Mouse (Mus musculus) liver, embryonic 11.5 days (tissue): Measurements from ENCODE around the gene 4930579G24Rik. TPM values are rescaled to one million over a fixed set of nuclear protein-coding genes. Genes with fewer than 3 reads are reported as not detected.

ENCODE experiments used
- ATAC-seq: fragments of 200-750 bp; cut with Nextera tagmentation; replicated peaks from 2 replicates; pipeline ENCODE4 v1.8.0; 2017; ENCODE audit warnings: moderate number of reproducible peaks, mild to moderate bottlenecking, moderate TSS enrichment, moderate library complexity; ENCODE audit not compliant: low FRiP score
- DNase-seq: peaks from one replicate; pipeline ENCODE4 v3.0.0-alpha.2; 2017; ENCODE audit warnings: low spot score
- H3K27ac ChIP-seq: fragments of 300-500 bp; sonication (generic); 2 replicates; pipeline ENCODE4 v1.5.1; 2014; ENCODE audit warnings: mild to moderate bottlenecking, low read depth, low read length, control low read depth
- H3K27me3 ChIP-seq: fragments of 300-500 bp; sonication (generic); replicated peaks from 2 replicates; pipeline ENCODE4 v1.6.1; 2014; ENCODE audit warnings: low read length, mixed read lengths; ENCODE audit not compliant: control insufficient read depth, insufficient read depth
- H3K36me3 ChIP-seq: fragments of 300-500 bp; sonication (generic); 2 replicates; pipeline ENCODE4 v1.6.1; 2014; ENCODE audit warnings: mild to moderate bottlenecking, low read length, moderate library complexity, mixed read lengths; ENCODE audit not compliant: control insufficient read depth, insufficient read depth
- H3K4me1 ChIP-seq: fragments of 300-500 bp; sonication (generic); replicated peaks from 2 replicates; pipeline ENCODE4 v1.6.1; 2014; ENCODE audit warnings: low read length, mixed read lengths; ENCODE audit not compliant: control insufficient read depth, insufficient read depth
- H3K4me2 ChIP-seq: fragments of 300-500 bp; sonication (generic); 2 replicates; pipeline ENCODE4 v1.6.1; 2014; ENCODE audit warnings: mild to moderate bottlenecking, control low read depth, moderate library complexity
- H3K4me3 ChIP-seq: fragments of 300-500 bp; sonication (generic); 2 replicates; pipeline ENCODE4 v1.5.1; 2014; ENCODE audit warnings: low read depth, low read length, control low read depth
- H3K9ac ChIP-seq: fragments of 300-500 bp; sonication (generic); 2 replicates; pipeline ENCODE4 v1.6.1; 2014; ENCODE audit warnings: low read depth, low read length, control low read depth
- H3K9me3 ChIP-seq: fragments of 300-500 bp; sonication (generic); 2 replicates; pipeline ENCODE4 v1.6.1; 2016; ENCODE audit warnings: low read length, inconsistent platforms, mixed read lengths; ENCODE audit not compliant: control insufficient read depth
- WGBS: fragments of 180-500 bp; shearing (Covaris S2); extraction: QIAGEN DNeasy Blood & Tissue Kit; methylation state at CpG from one replicate; pipeline ENCODE4 v1.1.7; 2014; 5-methylcytosine and 5-hydroxymethylcytosine counted together
- polyA plus RNA-seq: library from polyadenylated mRNA; unstranded; fragments of >200 nt; fragmentation: Nextera tagmentation; extraction: Ambion mirVana; gene quantifications from 2 replicates; pipeline ENCODE4 v1.2.1, GENCODE M21; 2014

Gene 4930579G24Rik
- polyA plus RNA-seq, 1 experiment from 2014 or later, result 29.0 TPM

- ATAC-seq (no peak), DNase-seq (no peak)
- Histone ChIP-seq H3K4me3 (no peak overlapping the region), H3K4me2 (no peak overlapping the region), H3K9ac (no peak overlapping the region), H3K27me3 (no peaks in the 10 kb centered on the region), H3K4me1 (no peaks in the 10 kb centered on the region), H3K36me3 (peaks cover 24% of the 10 kb centered on the region), H3K27ac (no peak overlapping the region), H3K9me3 (no peaks in the 10 kb centered on the region)
- 86% methylated on average over 2 of the region's 2 CpGs for WGBS
Observed at GRCm38 (mm10) chr3:79609886-79610285, 19.0 kb upstream of the 4930579G24Rik start.

- Histone ChIP-seq H3K4me1 (peaks cover 5% of the 10 kb centered on the region; the same call in 1 of the 2 replicates), H3K36me3 (peaks cover 3% of the 10 kb centered on the region; the same call in 1 of the 2 replicates), H3K27me3 (no peaks in the 10 kb centered on the region), H3K9me3 (no peaks in the 10 kb centered on the region), H3K9ac (no peak overlapping the region; the same call in 1 of the 2 replicates), H3K27ac (no peak overlapping the region), H3K4me3 (peak overlapping the region; percentile 80), H3K4me2 (peak overlapping the region; percentile 58)
- DNase-seq (no peak), ATAC-seq (no peak)
- 27% methylated on average over 10 of the region's 10 CpGs for WGBS
Observed at GRCm38 (mm10) chr3:79627484-79628181, 1.2 kb upstream of the 4930579G24Rik start.

- no peak for DNase-seq
- H3K36me3 ChIP-seq, result peaks cover 7% of the 10 kb centered on the region; the same call in 1 of the 2 replicates
- H3K27me3 ChIP-seq, result no peaks in the 10 kb centered on the region
- peak overlapping the region; percentile 60 for H3K27ac ChIP-seq
- peak overlapping the region; percentile 65 for H3K9ac ChIP-seq
- peaks cover 5% of the 10 kb centered on the region; the same call in 1 of the 2 replicates for H3K4me1 ChIP-seq
- peak overlapping the region; percentile 80 for H3K4me3 ChIP-seq
- 1% methylated on average over 9 of the region's 9 CpGs for WGBS
- no peaks in the 10 kb centered on the region for H3K9me3 ChIP-seq
- H3K4me2 ChIP-seq, result peak overlapping the region; percentile 58
- no peak; the same call in 1 of the 2 replicates for ATAC-seq
Observed at GRCm38 (mm10) chr3:79628182-79628560, 708 bp upstream of the 4930579G24Rik start.

- H3K36me3 ChIP-seq, result peaks cover 11% of the 10 kb centered on the region
- H3K9ac ChIP-seq, result peak within 1 kb of the TSS; percentile 86
- peak within 1 kb of the TSS; percentile 83 for H3K4me2 ChIP-seq
- H3K4me1 ChIP-seq, result peaks cover 5% of the 10 kb centered on the region; the same call in 1 of the 2 replicates
- no peaks in the 10 kb centered on the region for H3K27me3 ChIP-seq
- DNase-seq (peak; percentile 61), ATAC-seq (peak; percentile 24)
- no peaks in the 10 kb centered on the region; the same call in 1 of the 2 replicates for H3K9me3 ChIP-seq
- H3K27ac ChIP-seq, result peak within 1 kb of the TSS; percentile 67
- peak within 1 kb of the TSS; percentile 80 for H3K4me3 ChIP-seq
- WGBS, result 2% methylated on average over 11 of the region's 11 CpGs
Observed at GRCm38 (mm10) chr3:79629416-79629730, 494 bp downstream of the 4930579G24Rik start, which contains the start of gene Etfdh. Gene Etfdh, minus strand, starts transcription at chr3:79629500.

GRCm38 (mm10) chr3:79652129-79652528 is 23.2 kb downstream of the 4930579G24Rik start:
- Histone ChIP-seq H3K4me3 (no peak overlapping the region), H3K9me3 (no peaks in the 10 kb centered on the region), H3K4me1 (no peaks in the 10 kb centered on the region), H3K27ac (no peak overlapping the region), H3K4me2 (no peak overlapping the region), H3K9ac (no peak overlapping the region), H3K36me3 (no peaks in the 10 kb centered on the region), H3K27me3 (no peaks in the 10 kb centered on the region)
- no peak for ATAC-seq
- DNase-seq, result no peak
- WGBS, result 83% methylated on average over 6 of the region's 6 CpGs

GRCm38 (mm10) chr3:79656682-79657081 is 27.8 kb downstream of the 4930579G24Rik start:
- no peaks in the 10 kb centered on the region for H3K36me3 ChIP-seq
- ATAC-seq (no peak), DNase-seq (no peak)
- H3K4me3 ChIP-seq, result no peak overlapping the region
- no peak overlapping the region for H3K9ac ChIP-seq
- no peaks in the 10 kb centered on the region for H3K4me1 ChIP-seq
- WGBS, result 57% methylated on average over 5 of the region's 5 CpGs
- no peaks in the 10 kb centered on the region for H3K27me3 ChIP-seq
- H3K27ac ChIP-seq, result no peak overlapping the region
- no peak overlapping the region for H3K4me2 ChIP-seq
- H3K9me3 ChIP-seq, result no peaks in the 10 kb centered on the region

- Histone ChIP-seq H3K36me3 (no peaks in the 10 kb centered on the region), H3K27me3 (no peaks in the 10 kb centered on the region), H3K9me3 (no peaks in the 10 kb centered on the region), H3K4me1 (no peaks in the 10 kb centered on the region), H3K4me2 (no peak overlapping the region), H3K4me3 (no peak overlapping the region), H3K27ac (no peak overlapping the region), H3K9ac (no peak overlapping the region)
- DNase-seq (no peak), ATAC-seq (no peak)
- WGBS, result 38% methylated on average over 9 of the region's 9 CpGs
Observed at GRCm38 (mm10) chr3:79664787-79665408, 36.0 kb downstream of the 4930579G24Rik start.

- no peak for ATAC-seq
- WGBS, result 78% methylated on average over 7 of the region's 7 CpGs
- Histone ChIP-seq H3K27ac (no peak overlapping the region), H3K4me1 (no peaks in the 10 kb centered on the region), H3K4me3 (no peak overlapping the region), H3K36me3 (no peaks in the 10 kb centered on the region), H3K9ac (no peak overlapping the region), H3K4me2 (no peak overlapping the region), H3K9me3 (no peaks in the 10 kb centered on the region), H3K27me3 (no peaks in the 10 kb centered on the region)
- no peak for DNase-seq
Observed at GRCm38 (mm10) chr3:79670556-79670955, 41.7 kb downstream of the 4930579G24Rik start.

GRCm38 (mm10) chr3:79672188-79672587 is 43.3 kb downstream of the 4930579G24Rik start:
- Histone ChIP-seq H3K27ac (no peak overlapping the region), H3K9me3 (no peaks in the 10 kb centered on the region), H3K27me3 (no peaks in the 10 kb centered on the region), H3K4me1 (no peaks in the 10 kb centered on the region), H3K36me3 (no peaks in the 10 kb centered on the region), H3K4me2 (no peak overlapping the region), H3K9ac (no peak overlapping the region), H3K4me3 (no peak overlapping the region)
- DNase-seq, result no peak
- no peak for ATAC-seq
- WGBS, result 81% methylated on average over 16 of the region's 16 CpGs
